Mouse (Mus musculus) fat pad, adult 2 months (tissue): Measurements from ENCODE around the gene Defb45.

ENCODE experiments used
- DNase-seq: peaks from one replicate; pipeline ENCODE4 v3.0.0-alpha.2; 2011; ENCODE audit warnings: low read depth, low spot score; ENCODE audit errors: extremely low read depth

Gene Defb45

DNA sequence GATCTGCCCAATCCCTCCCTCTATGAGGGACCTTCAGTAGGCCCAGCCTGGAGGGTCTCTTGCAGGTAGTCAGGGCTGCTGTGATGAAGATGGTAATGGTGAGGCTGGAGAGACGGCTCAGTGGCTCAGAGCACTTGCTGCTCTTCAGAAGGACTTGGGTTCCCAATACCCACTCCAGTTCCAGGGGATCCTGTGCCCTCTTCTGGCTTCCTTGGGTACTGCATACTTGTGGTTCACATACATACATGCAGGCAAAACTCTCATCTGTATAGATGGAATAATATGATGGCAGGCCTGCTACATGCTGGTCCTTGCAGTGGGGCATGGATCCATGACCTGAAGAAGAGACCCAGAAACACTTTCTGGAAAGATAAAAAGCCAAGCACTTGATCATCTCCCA, 9.5 kb upstream of the Defb45 start:
- no peak for DNase-seq

DNA sequence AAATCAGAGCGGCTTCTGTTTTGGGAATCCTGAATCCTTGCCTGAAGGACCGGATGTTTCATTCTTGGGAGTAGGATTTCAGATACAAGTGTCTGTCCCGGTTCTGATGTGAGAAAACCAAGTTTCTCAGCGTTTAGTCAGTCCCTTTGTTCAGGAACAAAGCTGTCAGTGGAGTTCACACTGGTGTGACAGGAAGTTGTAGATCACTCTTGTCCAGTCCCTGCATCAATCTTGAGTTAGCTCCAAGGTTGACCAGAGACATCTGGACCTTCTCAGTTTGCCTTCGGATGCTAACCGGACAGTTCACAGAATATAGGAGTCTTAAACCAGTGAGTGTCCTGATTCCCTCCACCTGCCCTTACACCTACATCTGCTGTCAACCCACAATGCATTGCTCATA, 8.5 kb upstream of the Defb45 start:
- no peak for DNase-seq

DNA sequence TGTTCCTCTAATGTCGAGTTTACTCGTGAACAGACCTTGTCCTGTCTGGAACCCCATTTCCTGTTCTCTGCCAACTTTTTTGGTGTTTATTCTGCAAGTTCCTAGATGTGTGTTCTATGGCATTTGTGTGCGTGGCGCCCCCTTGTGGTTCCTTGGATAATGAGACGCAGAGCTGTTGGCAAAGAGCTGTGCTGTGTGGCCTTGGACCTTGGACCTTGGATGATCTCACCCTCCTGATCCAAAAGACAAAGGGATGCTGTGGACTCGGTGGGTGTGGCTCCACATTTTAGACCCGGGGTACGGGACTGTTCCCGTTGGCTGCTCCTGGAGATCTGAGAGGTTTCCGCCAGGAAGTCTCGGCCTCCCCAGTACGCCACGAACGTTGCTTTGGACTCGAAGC, 4.9 kb upstream of the Defb45 start, which contains the start of gene Defb36:
Defb36 (plus strand) TSS at position 271 of the 400 bp plus-strand sequence.
- no peak for DNase-seq

DNA sequence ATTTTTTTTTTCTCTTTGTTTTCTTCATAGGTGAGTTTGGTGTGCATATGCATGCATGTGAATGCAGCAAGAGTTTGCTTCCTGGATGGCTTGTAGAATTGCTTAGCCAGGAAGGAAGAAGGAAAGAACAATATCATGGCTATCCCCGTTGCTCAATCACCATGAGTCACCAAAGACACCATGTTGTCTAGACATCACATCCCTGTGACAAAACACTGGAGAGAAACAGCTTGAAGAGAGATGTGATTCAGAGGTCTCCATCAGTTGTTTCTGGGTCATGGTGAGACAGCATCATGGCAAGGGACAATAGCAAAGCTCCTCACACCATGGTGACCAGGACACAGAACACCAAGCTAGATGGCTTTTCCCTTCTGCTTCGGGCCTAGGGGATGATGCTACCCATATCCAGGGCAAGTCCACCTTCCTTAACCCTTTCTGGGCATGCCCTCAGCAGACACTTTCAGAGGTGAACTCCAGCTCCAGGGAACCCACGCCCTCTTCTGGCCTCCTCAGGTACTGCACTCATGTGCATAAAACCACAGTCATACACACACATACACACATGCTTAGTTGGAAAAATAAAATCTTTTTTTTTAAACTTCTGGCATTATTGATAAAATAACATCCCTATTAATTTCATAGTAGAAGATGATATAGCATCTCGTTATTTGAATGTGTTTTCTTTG, 2.2 kb upstream of the Defb45 start:
- DNase-seq: no peak

DNA sequence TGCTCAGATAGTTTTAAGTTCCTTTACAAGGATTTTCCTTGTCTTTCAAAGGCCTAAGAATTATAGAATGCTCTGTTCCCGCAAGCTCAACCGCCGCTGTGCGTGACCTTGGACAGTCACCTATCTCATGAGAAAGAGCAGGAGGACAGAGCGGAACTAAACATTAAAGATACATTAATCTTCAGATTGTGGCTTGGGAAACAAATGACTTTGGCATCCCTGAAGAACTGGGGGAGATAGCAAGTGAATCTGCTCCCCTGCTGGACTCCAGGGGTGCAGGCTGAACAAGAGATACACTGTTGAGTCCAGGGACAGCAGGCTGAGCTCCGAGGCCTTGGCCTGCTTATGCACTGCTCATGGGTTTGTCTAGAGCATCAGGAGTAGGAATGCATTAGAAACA, 877 bp upstream of the Defb45 start:
- DNase-seq: no peak

DNA sequence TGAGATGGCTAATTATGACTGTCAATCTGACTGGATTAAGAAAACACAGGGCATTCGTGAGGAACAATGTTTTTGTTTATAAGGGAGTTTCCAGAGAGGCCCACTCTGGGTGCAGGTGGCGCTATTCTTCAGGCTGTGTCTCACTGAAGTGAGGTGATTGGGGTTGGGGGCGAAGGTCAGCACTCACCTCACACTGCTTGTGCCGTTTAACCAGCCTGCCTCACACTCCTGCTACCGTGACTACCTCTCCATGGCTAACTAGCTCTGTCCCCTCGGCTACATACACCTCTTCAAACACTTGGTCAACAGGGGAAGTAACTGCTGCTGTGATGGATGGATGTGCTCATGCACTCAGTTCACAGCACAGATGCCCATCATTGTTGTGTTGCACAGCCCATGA, 10.2 kb downstream of the Defb45 start:
- DNase-seq: no peak

DNA sequence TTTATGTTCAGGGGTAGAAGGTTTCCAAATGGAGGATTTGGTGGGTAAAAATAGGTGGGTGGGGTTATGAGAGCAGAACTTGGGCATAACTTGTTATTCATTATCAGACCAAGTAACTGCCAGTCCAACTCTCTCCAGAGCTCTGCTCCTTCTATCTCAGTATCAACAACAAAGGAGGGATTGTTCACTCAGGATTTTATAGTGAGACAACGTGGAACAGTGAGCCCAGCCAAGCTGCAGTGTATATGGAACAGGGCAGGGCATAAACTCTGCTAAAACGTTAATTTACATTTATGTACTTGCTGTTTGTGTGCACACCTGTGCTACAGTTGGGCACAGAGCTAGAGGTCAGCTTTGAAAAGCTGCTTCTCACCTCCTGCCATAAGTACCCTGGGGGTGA, 10.7 kb downstream of the Defb45 start:
- DNase-seq: no peak

DNA sequence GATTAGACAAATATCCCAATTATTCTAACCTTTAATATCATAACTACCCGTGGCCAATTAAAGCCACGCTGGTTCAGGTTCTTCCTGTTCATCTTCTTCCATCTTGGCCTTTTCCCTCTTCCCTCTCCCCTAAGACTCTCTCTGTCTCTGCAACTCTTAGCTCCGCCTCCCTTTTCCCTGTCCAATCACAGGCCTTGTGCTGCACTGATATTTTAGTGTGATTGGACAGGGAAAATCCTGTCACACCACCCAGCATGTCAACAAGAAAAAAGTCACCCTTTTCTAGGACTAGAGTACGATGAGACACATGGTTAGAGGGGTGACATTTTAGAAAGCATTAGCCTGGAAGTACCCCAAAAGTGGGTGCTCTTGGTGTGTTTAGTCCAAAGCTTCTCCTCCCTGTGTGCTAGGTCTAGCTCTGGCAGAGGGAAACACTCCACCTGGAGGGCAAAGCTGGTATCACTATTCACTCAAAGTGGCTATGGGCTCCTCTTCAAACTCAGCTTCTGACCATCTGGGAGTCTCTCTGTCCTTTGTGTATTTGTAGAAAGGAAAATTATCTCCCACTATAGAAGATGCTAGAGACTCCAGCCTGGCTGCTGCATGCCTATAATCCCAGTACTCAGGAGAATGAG, 12.2 kb downstream of the Defb45 start:
- DNase-seq: no peak

DNA sequence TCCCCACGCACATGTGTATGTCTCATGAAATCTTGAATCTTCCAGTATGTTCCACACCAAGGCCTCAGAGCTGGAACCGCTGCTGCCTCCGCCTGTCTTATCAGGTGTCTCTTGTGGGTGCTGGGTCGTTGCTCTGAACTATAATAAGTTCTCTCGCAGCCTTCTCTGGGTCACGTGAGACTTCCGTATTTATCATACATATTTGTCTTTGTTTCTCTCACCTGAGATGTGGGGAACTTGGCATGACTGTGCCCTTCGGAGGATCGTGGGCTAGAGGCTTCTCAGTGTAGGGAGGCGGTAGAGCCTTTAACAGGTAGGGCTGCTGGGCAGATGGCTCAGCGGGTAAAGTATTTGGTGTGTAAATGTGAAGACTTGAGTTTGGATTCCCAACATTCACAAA, 18.6 kb downstream of the Defb45 start:
- DNase-seq: no peak

DNA sequence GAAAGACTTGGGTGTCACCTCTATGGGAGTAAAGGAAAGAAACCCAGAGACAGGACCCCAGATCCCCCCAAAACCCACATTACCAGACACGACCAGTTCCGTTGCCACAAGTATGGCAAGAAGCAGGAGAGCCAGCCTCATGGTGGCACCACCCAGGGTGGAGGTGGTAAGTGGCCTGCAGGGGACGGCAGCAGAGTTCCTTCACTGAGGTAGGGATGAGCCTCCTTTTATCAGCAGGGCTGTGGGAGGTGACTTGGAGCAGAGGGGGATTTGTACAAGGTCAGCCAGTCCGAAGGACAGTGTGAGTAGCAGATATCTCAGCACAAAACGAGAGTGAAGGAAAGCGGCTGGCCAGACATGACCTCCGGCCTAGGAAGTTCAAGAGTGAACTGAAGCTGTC, 19.1 kb downstream of the Defb45 start, which contains the start of gene Defb19:
Defb19 (minus strand) TSS at position 206 of the 400 bp plus-strand sequence.
- no peak for DNase-seq

DNA sequence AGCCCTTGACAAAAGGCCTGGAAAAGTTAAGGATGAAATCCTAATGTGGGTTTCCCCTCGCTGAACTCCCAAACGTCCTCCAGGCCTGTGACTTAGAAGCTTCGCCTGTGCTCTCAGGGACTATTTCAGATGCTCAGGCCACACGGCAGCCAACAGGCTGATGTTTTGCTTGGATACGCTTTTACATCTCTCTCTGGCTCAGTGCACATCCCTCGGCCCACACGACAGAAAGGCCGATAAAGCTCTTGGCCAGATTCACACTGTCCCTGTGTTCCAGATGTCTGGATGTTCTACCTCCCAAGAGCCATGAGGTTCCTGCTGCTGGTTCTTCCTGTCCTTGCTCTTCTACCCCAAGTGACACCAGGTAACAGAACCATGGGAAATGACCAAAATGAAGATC, 25.7 kb downstream of the Defb45 start:
- DNase-seq: no peak

DNA sequence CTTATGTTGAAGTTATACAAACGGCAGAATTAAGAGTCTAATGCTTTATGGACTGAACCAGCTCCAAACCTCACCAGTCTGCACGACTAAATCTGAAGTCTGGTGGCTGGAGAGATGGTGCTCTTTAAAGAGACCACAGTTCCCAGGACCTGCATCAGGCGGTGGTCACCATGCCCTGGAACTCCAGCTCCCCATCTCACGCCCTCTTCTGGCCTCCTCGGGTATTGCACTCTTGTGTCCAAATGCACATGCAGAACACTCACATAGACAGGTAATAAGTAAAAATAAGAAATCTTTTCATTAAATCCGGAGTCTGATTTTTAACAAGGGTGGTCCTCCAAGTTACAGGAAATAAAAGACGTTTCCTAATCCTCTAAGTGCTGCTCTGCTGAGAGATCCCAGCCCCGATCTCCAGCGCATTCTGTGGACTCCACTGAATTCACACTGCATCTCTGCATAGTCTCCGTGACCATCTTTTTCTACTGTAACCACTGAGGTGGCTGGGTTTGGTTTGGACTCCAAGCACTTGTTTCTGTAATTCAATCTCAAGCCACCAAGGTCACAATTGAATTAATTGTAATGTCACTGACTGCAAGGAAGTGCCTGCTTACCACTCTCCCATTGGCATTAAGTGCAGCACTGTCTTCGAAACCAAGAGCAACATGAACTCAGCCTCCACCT, 26.9 kb downstream of the Defb45 start, which contains the start of gene Defb21:
Defb21 (plus strand) TSS at position 631 of the 681 bp plus-strand sequence.
- no peak for DNase-seq

DNA sequence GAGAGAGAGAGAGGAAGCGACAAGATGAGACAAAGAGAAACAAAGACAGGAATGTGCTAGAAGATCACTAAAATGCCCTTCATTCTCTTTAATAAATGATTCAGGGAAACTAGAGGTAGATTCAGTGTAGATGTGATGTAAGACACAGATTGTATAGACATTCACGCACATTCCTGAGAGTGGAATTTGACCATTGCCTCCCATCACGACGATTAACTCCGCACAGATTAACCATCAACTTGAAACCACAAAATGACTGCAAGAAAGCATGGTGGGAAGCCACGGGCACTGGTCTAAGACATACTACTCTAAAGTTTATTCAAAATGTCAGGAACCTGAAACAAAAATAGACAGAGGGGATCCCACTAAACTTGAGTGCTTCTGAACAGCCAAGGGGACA, 28.9 kb downstream of the Defb45 start:
- DNase-seq: no peak

DNA sequence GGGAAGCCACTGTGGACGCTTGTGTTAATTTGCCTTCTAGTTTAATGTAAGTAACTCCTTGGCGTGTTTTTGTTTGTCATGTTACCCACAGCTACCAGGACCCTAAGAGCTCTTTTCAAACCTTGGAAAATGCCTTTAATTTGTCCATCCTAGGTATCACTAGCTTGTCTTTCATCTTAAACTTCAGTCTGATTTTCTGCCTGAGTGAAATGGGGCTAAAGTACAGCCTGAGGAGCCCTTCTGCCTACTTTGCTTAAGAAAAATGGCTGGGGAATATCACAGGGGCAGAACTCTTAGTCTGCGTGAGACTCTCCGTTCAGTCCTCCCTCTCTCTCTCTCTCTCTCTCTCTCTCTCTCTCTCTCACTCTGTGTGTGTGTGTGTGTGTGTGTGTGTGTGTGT, 29.3 kb downstream of the Defb45 start:
- no peak for DNase-seq

DNA sequence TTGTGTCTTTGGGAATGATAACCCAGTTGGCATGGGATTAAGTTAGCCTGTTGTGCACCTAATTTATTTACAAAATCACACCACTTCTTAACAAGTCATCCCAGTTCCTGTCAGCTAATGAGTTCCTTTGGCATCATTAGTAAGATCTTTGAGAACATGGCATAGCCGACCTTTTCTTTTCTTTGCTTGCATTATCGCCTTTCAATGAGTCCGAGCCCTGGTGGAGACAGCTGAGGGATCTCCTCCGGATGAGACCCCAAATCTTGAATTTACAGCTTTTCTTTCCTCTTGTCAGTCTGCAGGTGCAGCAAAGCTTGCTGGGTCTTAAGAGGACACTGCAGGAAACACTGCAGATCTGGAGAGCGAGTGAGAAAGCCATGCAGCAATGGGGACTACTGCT, 30.2 kb downstream of the Defb45 start, which contains the start of gene Gm17416:
Gm17416 (plus strand) TSS at position 301 of the 400 bp plus-strand sequence.
- no peak for DNase-seq

DNA sequence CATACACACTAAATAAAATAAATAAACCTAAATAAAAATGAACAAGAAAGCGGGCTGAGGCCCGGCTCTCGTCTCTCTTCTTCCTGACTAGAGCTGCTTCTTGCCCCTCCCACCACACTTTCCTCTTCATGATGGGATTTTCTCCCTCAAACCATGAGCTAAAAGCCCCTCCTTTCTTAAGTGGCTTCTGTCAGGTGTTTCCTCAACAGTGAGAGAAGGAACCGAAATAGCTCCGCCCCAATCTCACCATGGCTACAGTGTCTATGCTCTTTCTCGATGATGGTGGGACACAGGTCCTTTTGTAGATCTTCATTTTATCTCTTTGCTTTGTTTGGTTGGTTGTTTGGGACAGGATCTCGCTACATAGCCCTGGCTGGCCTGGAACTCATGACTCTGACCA, 42.5 kb downstream of the Defb45 start:
- DNase-seq: no peak

DNA sequence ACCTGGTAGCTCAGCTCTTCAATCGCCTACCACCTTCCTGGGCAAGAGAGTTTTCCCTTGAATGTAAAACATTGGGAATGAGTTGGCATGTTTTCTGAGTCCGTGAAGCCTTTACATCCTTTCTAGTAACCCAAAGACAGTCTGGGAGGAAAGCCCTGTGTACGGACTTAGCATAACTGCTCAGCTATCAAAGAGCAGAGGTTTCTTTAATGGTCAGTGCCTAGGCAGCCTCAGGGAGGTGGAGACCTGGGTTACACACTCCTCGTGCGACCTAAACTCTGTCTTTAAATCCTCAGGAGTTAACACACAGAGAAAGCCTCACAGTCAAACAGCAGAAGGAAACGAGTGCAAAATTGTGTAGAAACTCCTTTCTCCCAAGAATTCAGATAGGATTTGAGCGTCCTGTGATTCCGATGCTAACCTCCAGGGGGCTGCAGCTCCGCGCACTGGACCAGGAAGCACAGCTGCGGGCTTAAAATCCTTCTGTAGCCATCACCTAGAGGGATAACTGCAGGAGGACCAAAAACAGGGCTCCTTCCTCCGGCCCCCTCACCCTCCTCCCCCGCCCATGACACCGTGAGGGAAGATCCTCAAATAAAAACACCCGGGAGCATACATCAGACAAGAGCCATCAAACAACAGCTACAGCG, 45.3 kb downstream of the Defb45 start:
- DNase-seq: no peak

DNA sequence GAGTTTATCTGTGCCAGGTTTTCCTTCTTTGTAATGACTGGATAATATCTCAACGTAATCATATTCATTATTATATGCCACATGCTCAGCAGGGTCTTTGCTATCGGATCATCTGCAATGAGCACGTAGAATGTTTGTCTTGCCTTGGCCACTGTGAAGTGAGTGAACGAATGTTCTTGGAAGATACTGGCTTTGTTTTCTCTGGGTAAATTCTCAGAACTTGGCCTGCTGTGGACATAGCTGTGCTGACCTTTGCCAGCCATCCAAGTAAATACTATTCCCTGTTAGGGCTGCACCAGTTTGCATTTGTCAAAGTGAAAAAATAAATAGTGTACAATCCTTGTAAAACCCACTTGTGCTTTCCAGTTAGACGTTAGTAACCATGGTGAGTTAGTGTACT, 51.1 kb downstream of the Defb45 start:
- DNase-seq: no peak

DNA sequence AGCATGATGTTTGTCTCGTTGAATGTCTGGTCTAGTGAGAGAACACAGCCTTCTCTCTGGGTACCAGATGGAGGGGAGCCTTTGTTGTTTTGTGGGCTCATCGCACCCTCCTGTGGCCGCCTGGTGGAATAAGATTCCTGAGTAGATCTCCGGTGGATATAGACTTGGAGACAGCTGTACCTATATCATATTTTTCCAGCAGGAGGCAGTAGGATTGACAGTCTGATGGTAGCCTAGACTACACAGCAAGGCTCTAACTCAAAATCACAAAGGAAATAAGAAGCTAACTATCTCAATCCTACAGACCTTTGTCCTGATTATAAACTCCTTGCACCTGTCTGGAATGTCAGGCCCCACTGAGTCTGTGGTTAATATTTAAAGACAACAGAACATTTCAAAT, 54.5 kb downstream of the Defb45 start:
- DNase-seq: no peak

DNA sequence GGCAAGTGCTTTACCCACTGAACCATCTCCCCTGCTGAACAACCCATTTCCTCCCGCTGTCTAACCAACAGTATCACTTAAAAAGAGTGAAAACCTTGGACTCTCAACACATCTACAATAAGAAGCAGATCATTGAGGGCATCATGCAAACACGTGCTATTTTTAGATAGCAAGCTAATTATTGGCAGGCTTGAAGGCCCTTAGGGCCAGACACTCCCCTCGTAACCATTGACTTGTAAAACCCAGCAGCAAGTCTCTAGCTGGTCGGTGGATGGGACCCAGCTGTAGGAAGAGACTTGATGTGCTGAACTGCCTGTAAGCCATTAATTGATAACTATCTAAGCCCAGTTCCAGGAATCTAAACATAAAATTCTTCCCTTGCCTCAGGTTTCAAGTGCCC, 55.7 kb downstream of the Defb45 start:
- DNase-seq: no peak
